Mouse (Mus musculus): Measurements from ENCODE around the gene Olfr1358. TPM values are rescaled to one million over a fixed set of nuclear protein-coding genes. Genes with fewer than 3 reads are reported as not detected.

The Olfr1358 gene
- polyA plus RNA-seq, 1 experiment: 0.09 TPM

- WGBS: 97% methylated on average over 1 of the region's 1 CpGs
- no peak for DNase-seq
- H3K4me3 ChIP-seq (ENCODE audit: control insufficient read depth, insufficient read depth, low read length): no peak overlapping the region
- H3K4me1 ChIP-seq (replicated peaks; ENCODE audit: control insufficient read depth, insufficient read depth, low read length): no peaks in the 10 kb centered on the region
- H3K36me3 ChIP-seq (ENCODE audit: control insufficient read depth, insufficient read depth, low read length): no peaks in the 10 kb centered on the region
- no peak overlapping the region for H3K27ac ChIP-seq (ENCODE audit: control insufficient read depth, insufficient read depth, low read length)
- no peaks in the 10 kb centered on the region for H3K27me3 ChIP-seq (ENCODE audit: control insufficient read depth, insufficient read depth, low read length)
- TF ChIP-seq CTCF (IDR thresholded peaks at IDR 0.05; ENCODE audit: borderline replicate concordance, control insufficient read depth, extremely low read depth, insufficient read depth, low read length, poor library complexity) (no peak), POLR2A (IDR thresholded peaks at IDR 0.05; ENCODE audit: control insufficient read depth, extremely low read depth, insufficient read depth, low read length, poor library complexity) (no peak)
Observed at GRCm38 (mm10) chr10:78565070-78565469, 47.8 kb downstream of the Olfr1358 start.

GRCm38 (mm10) chr10:78569191-78569590 is 52.0 kb downstream of the Olfr1358 start:
- Histone ChIP-seq H3K27ac (ENCODE audit: control insufficient read depth, insufficient read depth, low read length) (no peak overlapping the region), H3K4me1 (replicated peaks; ENCODE audit: control insufficient read depth, insufficient read depth, low read length) (0 out of 2 replicates have a peak, but pooled peaks cover 2% of the 10 kb centered on the region), H3K27me3 (ENCODE audit: control insufficient read depth, insufficient read depth, low read length) (no peaks in the 10 kb centered on the region), H3K36me3 (ENCODE audit: control insufficient read depth, insufficient read depth, low read length) (no peaks in the 10 kb centered on the region), H3K4me3 (ENCODE audit: control insufficient read depth, insufficient read depth, low read length) (no peak overlapping the region)
- DNase-seq: no peak
- WGBS: 96% methylated on average over 3 of the region's 3 CpGs
- TF ChIP-seq CTCF (IDR thresholded peaks at IDR 0.05; ENCODE audit: borderline replicate concordance, control insufficient read depth, extremely low read depth, insufficient read depth, low read length, poor library complexity) (no peak), POLR2A (IDR thresholded peaks at IDR 0.05; ENCODE audit: control insufficient read depth, extremely low read depth, insufficient read depth, low read length, poor library complexity) (no peak)

GRCm38 (mm10) chr10:78569686-78570085 is 52.5 kb downstream of the Olfr1358 start:
- Histone ChIP-seq H3K27me3 (ENCODE audit: control insufficient read depth, insufficient read depth, low read length) (no peaks in the 10 kb centered on the region), H3K4me1 (replicated peaks; ENCODE audit: control insufficient read depth, insufficient read depth, low read length) (0 out of 2 replicates have a peak, but pooled peaks cover 2% of the 10 kb centered on the region), H3K27ac (ENCODE audit: control insufficient read depth, insufficient read depth, low read length) (no peak overlapping the region), H3K36me3 (ENCODE audit: control insufficient read depth, insufficient read depth, low read length) (no peaks in the 10 kb centered on the region), H3K4me3 (ENCODE audit: control insufficient read depth, insufficient read depth, low read length) (no peak overlapping the region)
- 85% methylated on average over 3 of the region's 3 CpGs for WGBS
- TF ChIP-seq CTCF (IDR thresholded peaks at IDR 0.05; ENCODE audit: borderline replicate concordance, control insufficient read depth, extremely low read depth, insufficient read depth, low read length, poor library complexity) (no peak), POLR2A (IDR thresholded peaks at IDR 0.05; ENCODE audit: control insufficient read depth, extremely low read depth, insufficient read depth, low read length, poor library complexity) (no peak)
- no peak for DNase-seq

Other genes with a start within 250 kb of the Olfr1358 start
- gene Agpat3, start 164.9 kb upstream of the Olfr1358 start, polyA plus RNA-seq (2012; rRNA removed): 386 and 423 TPM in 2 replicates
- 133 and 164 TPM in 2 replicates for gene Rrp1, start 104.4 kb upstream of the Olfr1358 start, polyA plus RNA-seq (2012; rRNA removed)
- 212 and 247 TPM in 2 replicates for gene Cstb, start 91.8 kb upstream of the Olfr1358 start, polyA plus RNA-seq (2012; rRNA removed)
- 26.1 and 28.8 TPM in 2 replicates for gene Pdxk, start 52.5 kb upstream of the Olfr1358 start, polyA plus RNA-seq (2012; rRNA removed)
- 235 and 243 TPM in 2 replicates for gene Ilvbl, start 56.9 kb downstream of the Olfr1358 start, polyA plus RNA-seq (2012; rRNA removed)
- 12.2 and 12.3 TPM in 2 replicates for gene Syde1, start 74.5 kb downstream of the Olfr1358 start, polyA plus RNA-seq (2012; rRNA removed)
- gene Olfr1357, start 100.6 kb downstream of the Olfr1358 start, polyA plus RNA-seq (2012; rRNA removed): not detected in 2 replicates
- 0.06 and 0.24 TPM in 2 replicates for gene Casp14, start 200.9 kb downstream of the Olfr1358 start, polyA plus RNA-seq (2012; rRNA removed)
- 0.13 TPM in 1 of 2 replicates, not detected in the other for gene Ccdc105, start 235.6 kb downstream of the Olfr1358 start, polyA plus RNA-seq (2012; rRNA removed)